Mouse (Mus musculus): ENCODE measurements around the gene Spsb2. TPM values are rescaled to one million over a fixed set of nuclear protein-coding genes. Genes with fewer than 3 reads are reported as not detected.
"Not testable (repeated sequence)": the region's sequence is repeated elsewhere in the genome, so short reads cannot be mapped to it uniquely, and the experiment has no call there.

Gene Spsb2
- polyA plus RNA-seq, 1 experiment = 0.81 TPM

GRCm38 (mm10) chr6:124807366-124807765 lies 1.1 kb upstream of the Spsb2 start:
- H3K9me3 ChIP-seq (ENCODE audit: control insufficient read depth, low read length) = no peaks in the 10 kb centered on the region
- no peaks in the 10 kb centered on the region; the same call in 1 of the 2 replicates for H3K27me3 ChIP-seq (ENCODE audit: control insufficient read depth)
- H3K36me3 ChIP-seq (ENCODE audit: control insufficient read depth) = peaks cover 28% of the 10 kb centered on the region
- no peak for TF ChIP-seq GATA1 (IDR thresholded peaks at IDR 0.05; ENCODE audit: low read length)
- TF ChIP-seq TAL1 (IDR thresholded peaks at IDR 0.05; ENCODE audit: low read length) = no peak
- peaks cover 61% of the 10 kb centered on the region for H3K4me1 ChIP-seq (ENCODE audit: control insufficient read depth)
- H3K4me3 ChIP-seq (replicated peaks) = no peak overlapping the region

GRCm38 (mm10) chr6:124807986-124808357 lies 489 bp upstream of the Spsb2 start:
- Histone ChIP-seq H3K4me3 (replicated peaks) (peak overlapping the region; percentile 72), H3K36me3 (ENCODE audit: control insufficient read depth) (peaks cover 33% of the 10 kb centered on the region), H3K9me3 (ENCODE audit: control insufficient read depth, low read length) (no peaks in the 10 kb centered on the region), H3K27me3 (ENCODE audit: control insufficient read depth) (no peaks in the 10 kb centered on the region; the same call in 1 of the 2 replicates), H3K4me1 (ENCODE audit: control insufficient read depth) (peaks cover 67% of the 10 kb centered on the region)
- no peak for TF ChIP-seq GATA1 (IDR thresholded peaks at IDR 0.05; ENCODE audit: low read length)

- no peak for TF ChIP-seq TAL1 (IDR thresholded peaks at IDR 0.05; ENCODE audit: low read length)
- TF ChIP-seq GATA1 (IDR thresholded peaks at IDR 0.05; ENCODE audit: low read length) = no peak
- Histone ChIP-seq H3K4me3 (replicated peaks) (peak overlapping the region; percentile 72), H3K4me1 (ENCODE audit: control insufficient read depth) (peaks cover 79% of the 10 kb centered on the region), H3K27me3 (ENCODE audit: control insufficient read depth) (no peaks in the 10 kb centered on the region), H3K9me3 (ENCODE audit: control insufficient read depth, low read length) (no peaks in the 10 kb centered on the region), H3K36me3 (ENCODE audit: control insufficient read depth) (peaks cover 33% of the 10 kb centered on the region)
Measured at GRCm38 (mm10) chr6:124809052-124809774, 752 bp downstream of the Spsb2 start.

- H3K27me3 ChIP-seq (ENCODE audit: control insufficient read depth) = no peaks in the 10 kb centered on the region
- peak overlapping the region; percentile 72 for H3K4me3 ChIP-seq (replicated peaks)
- TF ChIP-seq TAL1 (IDR thresholded peaks at IDR 0.05; ENCODE audit: low read length) (no peak), GATA1 (IDR thresholded peaks at IDR 0.05; ENCODE audit: low read length) (no peak)
- H3K4me1 ChIP-seq (ENCODE audit: control insufficient read depth) = peaks cover 85% of the 10 kb centered on the region
- H3K9me3 ChIP-seq (ENCODE audit: control insufficient read depth, low read length) = no peaks in the 10 kb centered on the region
- peaks cover 35% of the 10 kb centered on the region for H3K36me3 ChIP-seq (ENCODE audit: control insufficient read depth)
Measured at GRCm38 (mm10) chr6:124809775-124810538, 1.5 kb downstream of the Spsb2 start.

- not testable (repeated sequence) for H3K4me3 ChIP-seq (replicated peaks); H3K9me3 ChIP-seq (ENCODE audit: control insufficient read depth, low read length); H3K27me3 ChIP-seq (ENCODE audit: control insufficient read depth)
- Histone ChIP-seq H3K4me1 (ENCODE audit: control insufficient read depth) (peaks cover 80% of the 10 kb centered on the region), H3K36me3 (ENCODE audit: control insufficient read depth) (peaks cover 43% of the 10 kb centered on the region)
Measured at GRCm38 (mm10) chr6:124810566-124811402, 2.3 kb downstream of the Spsb2 start.

- peaks cover 48% of the 10 kb centered on the region for H3K36me3 ChIP-seq (ENCODE audit: control insufficient read depth)
- H3K4me1 ChIP-seq (ENCODE audit: control insufficient read depth) = peaks cover 75% of the 10 kb centered on the region
- no peak overlapping the region for H3K4me3 ChIP-seq (replicated peaks)
Measured at GRCm38 (mm10) chr6:124811403-124811665, 2.9 kb downstream of the Spsb2 start.

GRCm38 (mm10) chr6:124811701-124812560 lies 3.5 kb downstream of the Spsb2 start:
- Histone ChIP-seq H3K9me3 (ENCODE audit: control insufficient read depth, low read length) (no peaks in the 10 kb centered on the region), H3K4me3 (replicated peaks) (peak overlapping the region; percentile 84), H3K27me3 (ENCODE audit: control insufficient read depth) (no peaks in the 10 kb centered on the region), H3K4me1 (ENCODE audit: control insufficient read depth) (peaks cover 70% of the 10 kb centered on the region), H3K36me3 (ENCODE audit: control insufficient read depth) (peaks cover 54% of the 10 kb centered on the region)
- TF ChIP-seq GATA1 (IDR thresholded peaks at IDR 0.05; ENCODE audit: low read length) = no peak
- no peak for TF ChIP-seq TAL1 (IDR thresholded peaks at IDR 0.05; ENCODE audit: low read length)

More at GRCm38 (mm10) chr6:124811403-124811665, 2.9 kb downstream of the Spsb2 start:
- TF ChIP-seq GATA1 (IDR thresholded peaks at IDR 0.05; ENCODE audit: low read length) (no peak), TAL1 (IDR thresholded peaks at IDR 0.05; ENCODE audit: low read length) (no peak)
- no peaks in the 10 kb centered on the region for H3K27me3 ChIP-seq (ENCODE audit: control insufficient read depth)
- H3K9me3 ChIP-seq (ENCODE audit: control insufficient read depth, low read length) = no peaks in the 10 kb centered on the region

GRCm38 (mm10) chr6:124812848-124813247 lies 4.4 kb downstream of the Spsb2 start:
- Histone ChIP-seq H3K9me3 (ENCODE audit: control insufficient read depth, low read length) (no peaks in the 10 kb centered on the region), H3K4me3 (replicated peaks) (peak overlapping the region; percentile 84), H3K36me3 (ENCODE audit: control insufficient read depth) (peaks cover 64% of the 10 kb centered on the region), H3K4me1 (ENCODE audit: control insufficient read depth) (peaks cover 66% of the 10 kb centered on the region), H3K27me3 (ENCODE audit: control insufficient read depth) (no peaks in the 10 kb centered on the region)
- TF ChIP-seq GATA1 (IDR thresholded peaks at IDR 0.05; ENCODE audit: low read length) = no peak
- no peak for TF ChIP-seq TAL1 (IDR thresholded peaks at IDR 0.05; ENCODE audit: low read length)
